Mouse (Mus musculus) large intestine, adult 2 months (tissue): ENCODE measurements around the gene Serinc2. TPM values are rescaled to one million over a fixed set of nuclear protein-coding genes. Genes with fewer than 3 reads are reported as not detected.
"Not testable (repeated sequence)": the region's sequence is repeated elsewhere in the genome, so short reads cannot be mapped to it uniquely, and the experiment has no call there.

Experiments
- DNase-seq: peaks from one replicate; pipeline ENCODE4 v3.0.0-alpha.2; 2012; ENCODE audit warnings: low read depth, low spot score
- WGBS: fragments of 180-500 bp; shearing (Covaris S2); methylation state at CpG from one replicate; pipeline ENCODE4 v1.1.7; 2018; 5-methylcytosine and 5-hydroxymethylcytosine counted together
- polyA plus RNA-seq: library from polyadenylated mRNA; depleted of rRNA; stranded (reverse); fragments of >200 nt; gene quantifications from 2 replicates; pipeline ENCODE4 v1.2.3, GENCODE M21; 2012

The Serinc2 gene
- polyA plus RNA-seq, 1 experiment, result 289 TPM

GRCm38 (mm10) chr4:130268736-130269135 lies 10.3 kb downstream of the Serinc2 start:
- 83% methylated on average over 10 of the region's 10 CpGs for WGBS
- DNase-seq, result no peak

- WGBS, result 35% methylated on average over 7 of the region's 7 CpGs
- no peak for DNase-seq
Measured at GRCm38 (mm10) chr4:130267069-130267468, 11.9 kb downstream of the Serinc2 start.

GRCm38 (mm10) chr4:130266601-130267000 lies 12.4 kb downstream of the Serinc2 start:
- no peak for DNase-seq

GRCm38 (mm10) chr4:130264698-130265349 lies 14.2 kb downstream of the Serinc2 start:
- no peak for DNase-seq
- WGBS, result 34% methylated on average over 24 of the region's 24 CpGs

More at GRCm38 (mm10) chr4:130266601-130267000, 12.4 kb downstream of the Serinc2 start:
- WGBS, result 12% methylated on average over 9 of the region's 9 CpGs

GRCm38 (mm10) chr4:130264131-130264530 lies 14.9 kb downstream of the Serinc2 start:
- WGBS, result 82% methylated on average over 11 of the region's 11 CpGs
- DNase-seq, result no peak

GRCm38 (mm10) chr4:130260406-130260805 lies 18.6 kb downstream of the Serinc2 start:
- 41% methylated on average over 5 of the region's 5 CpGs for WGBS
- no peak for DNase-seq

- 76% methylated on average over 8 of the region's 8 CpGs for WGBS
Measured at GRCm38 (mm10) chr4:130252441-130253157, 26.4 kb downstream of the Serinc2 start.

GRCm38 (mm10) chr4:130251763-130252162 lies 27.2 kb downstream of the Serinc2 start:
- WGBS, result 37% methylated on average over 3 of the region's 3 CpGs
- no peak for DNase-seq

More at GRCm38 (mm10) chr4:130252441-130253157, 26.4 kb downstream of the Serinc2 start:
- DNase-seq, result no peak

GRCm38 (mm10) chr4:130251172-130251705 lies 27.8 kb downstream of the Serinc2 start:
- no peak for DNase-seq
- WGBS, result 22% methylated on average over 7 of the region's 7 CpGs

- WGBS, result 82% methylated on average over 3 of the region's 3 CpGs
- DNase-seq, result no peak
Measured at GRCm38 (mm10) chr4:130248636-130249035, 30.4 kb downstream of the Serinc2 start.

GRCm38 (mm10) chr4:130246132-130246531 lies 32.9 kb downstream of the Serinc2 start:
- 2% methylated on average over 6 of the region's 6 CpGs for WGBS
- peak; percentile 80 for DNase-seq

GRCm38 (mm10) chr4:130244749-130245148 lies 34.3 kb downstream of the Serinc2 start:
- WGBS, result 66% methylated on average over 8 of the region's 8 CpGs
- no peak for DNase-seq

GRCm38 (mm10) chr4:130243621-130244020 lies 35.4 kb downstream of the Serinc2 start:
- WGBS, result 46% methylated on average over 1 of the region's 1 CpGs
- DNase-seq, result not testable (repeated sequence)

GRCm38 (mm10) chr4:130242956-130243355 lies 36.0 kb downstream of the Serinc2 start:
- DNase-seq, result no peak
- 93% methylated on average over 5 of the region's 5 CpGs for WGBS

GRCm38 (mm10) chr4:130240695-130241094 lies 38.3 kb downstream of the Serinc2 start:
- WGBS, result 32% methylated on average over 5 of the region's 5 CpGs
- DNase-seq, result no peak

- no peak for DNase-seq
- 77% methylated on average over 4 of the region's 4 CpGs for WGBS
Measured at GRCm38 (mm10) chr4:130237607-130238006, 41.4 kb downstream of the Serinc2 start.

GRCm38 (mm10) chr4:130236361-130236760 lies 42.6 kb downstream of the Serinc2 start:
- DNase-seq, result no peak
- 48% methylated on average over 8 of the region's 8 CpGs for WGBS

GRCm38 (mm10) chr4:130224071-130224470 lies 54.9 kb downstream of the Serinc2 start:
- DNase-seq, result no peak

- no peak for DNase-seq
- WGBS, result 51% methylated on average over 4 of the region's 4 CpGs
Measured at GRCm38 (mm10) chr4:130222179-130222578, 56.8 kb downstream of the Serinc2 start, which contains the start of gene Gm853. Gene Gm853, minus strand, starts transcription at chr4:130222401.

- 75% methylated on average over 9 of the region's 9 CpGs for WGBS
Measured at GRCm38 (mm10) chr4:130220176-130220575, 58.8 kb downstream of the Serinc2 start.

GRCm38 (mm10) chr4:130215392-130215791 lies 63.6 kb downstream of the Serinc2 start:
- WGBS, result 74% methylated on average over 8 of the region's 8 CpGs
- no peak for DNase-seq

More at GRCm38 (mm10) chr4:130220176-130220575, 58.8 kb downstream of the Serinc2 start:
- no peak for DNase-seq
